Mouse (Mus musculus): Measurements from ENCODE around the gene Gm8267.

DNA sequence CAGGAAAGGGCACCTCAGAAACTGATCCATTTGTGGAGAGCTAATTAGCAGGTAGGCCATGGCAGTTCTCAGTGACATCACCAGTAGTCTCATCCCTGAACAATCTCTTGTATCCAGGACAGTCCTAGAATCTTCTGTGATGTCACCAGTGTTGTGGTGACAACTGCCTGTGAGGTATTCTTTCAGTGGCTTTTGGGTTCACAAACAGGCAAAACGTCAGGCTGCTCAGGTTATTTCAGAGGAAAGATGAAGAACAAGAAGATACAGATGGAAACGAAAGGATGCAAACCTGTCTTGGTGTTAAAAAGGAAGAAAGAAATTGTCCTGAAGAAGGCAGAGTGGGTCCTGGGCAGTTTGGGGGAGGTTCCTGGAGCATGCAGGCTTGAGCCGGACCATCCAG, at the start of gene Gm8267:
- TF ChIP-seq CTCF (IDR thresholded peaks at IDR 0.05; ENCODE audit: low read depth, low read length) (no peak), POLR2A (IDR thresholded peaks at IDR 0.05; ENCODE audit: extremely low read depth, insufficient read depth, low read length) (no peak)

Data from liver, adult 2 months (tissue).